Mouse (Mus musculus) macrophage (primary cell): ENCODE measurements around the gene Hist1h1a. TPM values are rescaled to one million over a fixed set of nuclear protein-coding genes. Genes with fewer than 3 reads are reported as not detected.
"Not testable (repeated sequence)": the region's sequence is repeated elsewhere in the genome, so short reads cannot be mapped to it uniquely, and the experiment has no call there.

Experiments
- H3K27ac ChIP-seq: fragments of 350-480 bp; formaldehyde crosslinking; 2 replicates; pipeline ENCODE4 v1.9.0; 2021
- H3K36me3 ChIP-seq: fragments of 350-480 bp; formaldehyde crosslinking; 2 replicates; pipeline ENCODE4 v1.9.0; 2021; ENCODE audit errors: inconsistent target
- H3K4me3 ChIP-seq: fragments of 350-480 bp; formaldehyde crosslinking; 2 replicates; pipeline ENCODE4 v1.9.0; 2021; ENCODE audit errors: inconsistent target
- H3K79me2 ChIP-seq: fragments of 350-480 bp; formaldehyde crosslinking; 2 replicates; pipeline ENCODE4 v1.9.0; 2021; ENCODE audit errors: inconsistent target
- WGBS: methylation state at CpG from one replicate; pipeline ENCODE4 v1.1.7; 2026; ENCODE audit warnings: inconsistent platforms; ENCODE audit not compliant: missing documents; 5-methylcytosine and 5-hydroxymethylcytosine counted together
- polyA plus RNA-seq: library from polyadenylated mRNA; stranded (reverse); fragments of 250-400 nt; gene quantifications from 3 replicates; pipeline ENCODE4 v1.2.4, GENCODE M21; 2018; ENCODE audit warnings: inconsistent platforms

The Hist1h1a gene
- polyA plus RNA-seq, 1 experiment from 2014 or later: not detected

DNA sequence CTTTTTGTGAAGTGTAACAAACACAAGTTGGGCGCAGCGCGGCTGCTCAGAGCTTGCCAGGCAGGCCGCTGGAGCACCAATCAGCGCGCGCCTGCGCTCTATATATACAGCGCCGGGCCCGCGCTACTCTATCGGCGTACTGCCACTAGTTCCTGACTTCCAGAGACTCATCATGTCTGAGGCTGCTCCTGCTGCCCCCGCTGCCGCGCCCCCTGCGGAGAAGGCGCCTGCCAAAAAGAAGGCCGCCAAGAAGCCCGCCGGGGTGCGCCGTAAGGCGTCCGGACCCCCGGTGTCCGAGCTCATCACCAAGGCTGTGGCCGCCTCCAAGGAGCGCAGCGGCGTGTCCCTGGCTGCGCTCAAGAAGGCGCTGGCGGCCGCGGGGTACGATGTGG lies 24.8 kb upstream of the Hist1h1a start, which contains the start of gene Hist1h1c:
Hist1h1c (plus strand) TSS at position 132 of the 392 bp plus-strand sequence.
- H3K79me2 ChIP-seq: no peaks in the 10 kb centered on the region
- WGBS: 1% methylated on average over 16 of the region's 38 CpGs
- no peaks in the 10 kb centered on the region for H3K36me3 ChIP-seq
- H3K4me3 ChIP-seq: peak within 1 kb of the TSS; percentile 60
- H3K27ac ChIP-seq: peak within 1 kb of the TSS; percentile 90

DNA sequence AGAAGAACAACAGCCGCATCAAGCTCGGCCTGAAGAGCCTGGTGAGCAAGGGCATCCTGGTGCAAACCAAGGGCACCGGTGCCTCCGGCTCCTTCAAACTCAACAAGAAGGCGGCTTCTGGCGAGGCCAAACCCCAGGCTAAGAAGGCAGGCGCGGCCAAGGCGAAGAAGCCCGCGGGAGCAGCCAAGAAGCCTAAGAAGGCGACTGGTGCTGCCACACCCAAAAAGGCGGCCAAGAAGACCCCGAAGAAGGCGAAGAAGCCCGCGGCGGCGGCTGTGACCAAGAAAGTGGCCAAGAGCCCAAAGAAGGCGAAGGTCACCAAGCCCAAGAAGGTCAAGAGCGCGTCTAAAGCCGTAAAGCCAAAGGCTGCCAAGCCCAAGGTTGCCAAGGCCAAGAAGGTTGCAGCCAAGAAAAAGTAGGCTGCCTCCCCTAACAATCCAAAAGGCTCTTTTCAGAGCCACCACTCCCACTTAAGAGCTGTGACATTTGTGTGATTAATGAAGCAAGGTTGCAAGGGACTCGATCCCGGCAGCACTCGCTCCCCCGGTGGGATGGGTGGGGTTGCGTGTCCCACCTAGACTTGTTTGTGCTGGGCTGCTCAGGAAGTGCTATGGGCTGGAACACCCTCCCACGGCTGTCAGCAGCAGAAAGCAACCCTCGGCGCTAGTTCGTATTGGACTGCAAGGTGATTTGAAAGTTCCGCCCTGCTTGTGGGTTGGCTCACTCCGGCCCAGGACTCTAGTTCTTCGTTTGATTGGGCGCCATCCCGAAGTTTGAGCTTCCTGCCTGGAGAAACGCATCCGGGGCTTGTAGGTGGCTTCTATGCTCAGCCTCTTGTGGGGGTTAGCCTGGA lies 24.2 kb upstream of the Hist1h1a start:
- WGBS: 1% methylated on average over 39 of the region's 39 CpGs
- Histone ChIP-seq H3K4me3 (peak overlapping the region; percentile 60), H3K79me2 (no peaks in the 10 kb centered on the region), H3K36me3 (no peaks in the 10 kb centered on the region), H3K27ac (peak overlapping the region; percentile 90)

DNA sequence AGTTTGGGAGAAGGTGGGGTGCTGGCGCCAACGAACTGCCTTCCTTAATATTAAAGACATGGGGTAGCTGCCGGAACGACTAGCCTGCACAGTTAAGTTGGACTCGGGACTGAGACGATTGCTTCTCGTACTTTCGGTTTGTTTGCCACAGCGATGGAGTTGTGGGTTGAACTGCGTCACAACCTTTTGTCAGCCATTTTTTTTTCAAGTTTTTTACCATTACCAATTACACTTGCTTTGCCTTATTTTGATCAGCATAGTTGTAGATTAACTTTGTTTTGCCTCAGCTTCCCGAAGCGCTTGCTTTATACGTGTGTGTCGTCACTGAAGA lies 23.6 kb upstream of the Hist1h1a start:
- WGBS: under 1% methylated on average over 14 of the region's 14 CpGs
- H3K27ac ChIP-seq: peak overlapping the region; percentile 90
- H3K36me3 ChIP-seq: no peaks in the 10 kb centered on the region
- no peaks in the 10 kb centered on the region for H3K79me2 ChIP-seq
- peak overlapping the region; percentile 60 for H3K4me3 ChIP-seq

DNA sequence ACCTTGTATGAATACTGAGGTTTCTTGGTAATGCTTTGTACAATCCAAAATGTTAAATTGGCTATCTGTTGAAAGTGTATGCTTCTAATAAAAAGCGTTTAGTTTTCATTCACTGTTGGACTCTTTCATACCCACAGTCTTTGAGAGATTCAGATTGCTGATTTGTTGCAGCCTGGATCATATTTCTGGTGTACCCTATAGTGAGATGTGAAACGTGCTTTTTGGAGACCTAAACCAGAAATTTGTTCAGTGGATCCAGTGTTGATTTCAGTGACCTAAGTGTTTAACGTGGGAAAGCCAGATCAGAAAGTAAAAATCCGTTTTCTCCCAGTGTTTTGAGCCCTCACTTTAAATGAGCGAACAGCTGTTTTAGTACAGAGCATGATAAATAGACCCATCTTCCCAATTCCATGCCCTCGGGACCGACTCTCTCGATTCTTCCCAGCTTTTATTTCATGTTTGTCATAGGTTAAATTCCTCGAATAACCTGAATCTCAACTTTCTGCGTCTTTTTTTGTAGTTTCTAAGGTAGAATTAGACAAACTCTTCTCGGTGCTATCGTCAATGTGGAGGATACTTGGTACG lies 23.1 kb upstream of the Hist1h1a start:
- peak overlapping the region; percentile 90 for H3K27ac ChIP-seq
- no peaks in the 10 kb centered on the region for H3K79me2 ChIP-seq
- 37% methylated on average over 13 of the region's 13 CpGs for WGBS
- H3K4me3 ChIP-seq: peak overlapping the region; percentile 60
- H3K36me3 ChIP-seq: no peaks in the 10 kb centered on the region

DNA sequence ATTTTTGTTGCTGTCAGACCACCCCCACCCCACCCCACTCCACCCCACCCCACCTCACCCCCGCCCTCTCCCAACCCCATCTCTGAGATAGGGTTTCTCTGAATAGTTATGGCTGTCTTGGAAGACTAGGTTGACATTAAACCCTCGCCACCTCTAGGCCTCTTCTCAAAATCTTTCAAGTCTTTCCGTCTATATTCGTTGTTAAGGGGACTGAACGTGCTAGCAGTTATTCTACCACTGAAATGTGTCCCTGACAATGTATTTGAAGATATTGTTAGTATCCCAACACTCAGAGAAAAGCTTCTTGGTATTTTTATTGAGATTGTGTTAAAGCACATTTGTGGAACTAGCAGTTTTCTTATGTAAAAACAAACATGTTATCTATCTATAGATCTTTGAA lies 22.6 kb upstream of the Hist1h1a start:
- 79% methylated on average over 4 of the region's 5 CpGs for WGBS
- Histone ChIP-seq H3K36me3 (no peaks in the 10 kb centered on the region), H3K79me2 (no peaks in the 10 kb centered on the region), H3K4me3 (peak overlapping the region; percentile 60; the same call in 1 of the 2 replicates), H3K27ac (peak overlapping the region; percentile 90)

DNA sequence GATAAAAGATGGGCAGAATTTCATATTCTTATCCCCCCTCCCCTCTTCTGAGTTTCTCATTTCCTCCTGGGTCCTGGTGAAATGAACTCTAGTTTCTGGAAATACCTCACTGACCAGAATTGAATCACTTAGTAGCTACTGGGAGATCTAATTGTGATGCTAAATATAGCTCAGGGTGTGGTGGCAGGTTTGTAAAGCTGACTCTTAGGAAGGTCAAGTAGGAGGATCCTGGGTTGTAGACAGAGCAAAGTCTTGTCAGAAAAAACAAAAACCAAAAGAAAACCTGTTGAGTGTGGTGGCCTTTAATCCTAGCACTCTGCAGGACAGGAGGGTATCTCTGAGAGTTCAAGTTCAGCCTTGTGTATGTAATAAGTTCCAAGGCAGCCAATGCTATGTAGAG lies 21.5 kb upstream of the Hist1h1a start:
- Histone ChIP-seq H3K4me3 (no peak overlapping the region), H3K36me3 (no peaks in the 10 kb centered on the region), H3K79me2 (no peaks in the 10 kb centered on the region), H3K27ac (no peak overlapping the region)

DNA sequence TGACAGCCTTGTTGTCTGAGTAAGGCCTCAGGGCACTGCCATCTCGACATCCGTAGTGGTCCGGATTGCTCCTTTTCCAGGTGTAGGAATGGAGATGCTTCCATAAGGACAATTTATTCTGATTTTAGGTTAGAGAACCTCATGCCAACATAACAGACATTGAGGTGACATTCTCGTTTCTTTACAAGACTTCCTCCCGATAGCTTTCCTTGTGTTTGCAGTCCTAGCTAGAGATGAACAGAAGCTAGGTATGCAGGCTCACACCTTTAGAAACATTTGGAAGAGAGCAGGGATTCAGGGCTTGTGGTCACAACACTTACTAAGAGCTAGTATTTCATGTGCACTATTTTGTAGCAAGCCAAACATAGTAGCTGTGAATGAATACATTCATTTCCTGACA lies 20.3 kb upstream of the Hist1h1a start:
- Histone ChIP-seq H3K79me2 (no peaks in the 10 kb centered on the region), H3K27ac (no peak overlapping the region), H3K36me3 (no peaks in the 10 kb centered on the region), H3K4me3 (no peak overlapping the region)
- 94% methylated on average over 4 of the region's 5 CpGs for WGBS

DNA sequence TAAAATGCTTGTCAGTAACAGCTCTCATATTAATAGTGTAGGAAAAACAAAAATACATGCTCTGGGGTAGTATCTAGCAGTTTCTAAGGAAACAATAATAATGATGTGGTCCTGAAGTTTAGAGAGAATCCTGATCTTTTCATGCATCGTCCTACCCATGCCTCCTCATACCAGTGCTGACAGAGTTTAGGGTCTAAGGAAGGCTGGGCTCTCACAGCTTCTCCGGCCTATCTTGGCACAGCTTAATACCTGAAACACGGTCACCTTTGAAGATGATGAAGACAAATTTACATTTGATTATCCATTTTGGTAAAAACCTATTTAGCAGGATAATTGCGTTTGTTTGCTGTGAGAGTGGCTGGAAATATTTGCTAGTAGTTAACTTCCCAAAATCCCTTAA lies 19.5 kb upstream of the Hist1h1a start:
- WGBS: 89% methylated on average over 4 of the region's 4 CpGs
- H3K27ac ChIP-seq: peak overlapping the region; percentile 53
- peak overlapping the region; percentile 25; the same call in 1 of the 2 replicates for H3K4me3 ChIP-seq
- no peaks in the 10 kb centered on the region for H3K36me3 ChIP-seq
- no peaks in the 10 kb centered on the region for H3K79me2 ChIP-seq

DNA sequence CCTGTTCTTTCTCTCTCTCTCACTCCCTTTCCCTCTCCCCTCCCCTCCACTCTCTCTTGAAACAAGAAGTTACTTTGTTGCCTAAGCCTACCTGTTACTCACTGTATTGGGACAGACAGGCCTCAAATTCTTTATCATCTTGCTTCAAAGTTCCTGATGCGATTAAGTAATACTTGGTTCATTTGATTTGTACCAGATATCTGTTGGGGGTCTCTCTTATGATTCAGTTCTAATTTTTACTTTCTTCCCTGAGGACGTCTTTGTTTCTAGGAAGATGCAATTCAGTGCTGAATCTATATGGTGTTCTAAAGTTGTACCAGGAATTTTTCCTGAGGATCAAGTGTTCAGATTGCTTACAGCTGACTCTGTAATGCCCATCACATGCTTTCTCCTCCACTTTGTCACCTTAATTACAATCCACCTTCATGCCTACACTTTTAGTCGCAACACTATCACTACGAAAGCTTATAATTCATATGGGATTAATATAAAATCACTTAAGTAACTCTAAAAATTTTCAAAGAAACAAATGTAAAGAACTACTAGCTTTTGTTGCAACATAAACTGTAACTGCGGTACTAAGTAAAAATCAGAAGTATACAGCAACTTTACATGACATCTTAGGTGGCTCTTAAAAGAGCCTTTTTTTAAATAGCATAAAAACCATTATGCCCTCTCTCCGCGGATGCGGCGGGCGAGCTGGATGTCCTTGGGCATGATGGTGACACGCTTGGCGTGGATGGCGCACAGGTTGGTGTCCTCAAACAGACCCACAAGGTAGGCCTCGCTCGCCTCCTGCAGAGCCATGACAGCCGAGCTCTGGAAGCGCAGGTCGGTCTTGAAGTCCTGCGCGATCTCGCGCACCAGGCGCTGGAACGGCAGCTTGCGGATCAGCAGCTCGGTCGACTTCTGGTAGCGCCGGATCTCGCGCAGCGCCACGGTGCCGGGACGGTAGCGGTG lies 18.8 kb upstream of the Hist1h1a start:
- Histone ChIP-seq H3K36me3 (no peaks in the 10 kb centered on the region), H3K4me3 (peak overlapping the region; percentile 25), H3K27ac (peak overlapping the region; percentile 53), H3K79me2 (no peaks in the 10 kb centered on the region)
- 13% methylated on average over 10 of the region's 36 CpGs for WGBS

DNA sequence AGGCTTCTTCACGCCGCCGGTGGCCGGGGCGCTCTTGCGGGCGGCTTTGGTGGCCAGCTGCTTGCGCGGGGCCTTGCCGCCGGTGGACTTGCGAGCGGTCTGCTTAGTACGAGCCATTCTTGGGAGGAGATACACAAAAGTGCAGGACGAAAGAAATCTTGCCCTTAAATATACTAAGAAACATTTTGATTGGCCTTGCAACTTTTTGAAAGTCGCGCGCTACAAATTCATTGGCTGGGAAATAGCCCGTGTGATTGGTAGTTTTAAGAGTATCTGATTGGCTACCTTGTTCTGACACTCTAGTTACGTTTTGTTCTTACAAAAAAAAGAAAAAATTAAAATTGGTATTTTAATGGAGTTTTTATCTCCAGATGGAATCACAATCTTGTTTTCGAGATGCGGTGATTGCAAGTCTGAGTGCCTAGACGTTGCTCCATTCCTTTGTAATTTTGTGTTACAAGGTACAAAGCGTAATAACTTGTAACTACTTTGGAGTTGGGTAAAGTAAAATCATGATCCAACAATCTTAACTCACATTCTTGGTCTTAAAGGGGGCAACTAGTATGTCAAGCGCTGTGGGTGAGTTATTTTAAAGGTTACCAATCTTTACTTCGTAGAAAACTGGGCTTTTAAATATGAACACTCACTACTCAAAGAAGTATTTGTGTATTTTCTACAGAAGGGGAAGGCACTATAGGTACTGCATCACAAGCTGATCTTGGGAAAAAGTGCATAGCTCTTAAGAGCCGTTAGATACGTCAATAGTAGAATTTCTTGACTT lies 17.9 kb upstream of the Hist1h1a start, which contains the start of gene Hist1h3c:
Hist1h3c (minus strand) TSS at position 222 of the 781 bp plus-strand sequence.
- Histone ChIP-seq H3K79me2 (no peaks in the 10 kb centered on the region), H3K4me3 (peak within 1 kb of the TSS; percentile 25), H3K27ac (peak within 1 kb of the TSS; percentile 93), H3K36me3 (no peaks in the 10 kb centered on the region)
- WGBS: 2% methylated on average over 21 of the region's 28 CpGs

DNA sequence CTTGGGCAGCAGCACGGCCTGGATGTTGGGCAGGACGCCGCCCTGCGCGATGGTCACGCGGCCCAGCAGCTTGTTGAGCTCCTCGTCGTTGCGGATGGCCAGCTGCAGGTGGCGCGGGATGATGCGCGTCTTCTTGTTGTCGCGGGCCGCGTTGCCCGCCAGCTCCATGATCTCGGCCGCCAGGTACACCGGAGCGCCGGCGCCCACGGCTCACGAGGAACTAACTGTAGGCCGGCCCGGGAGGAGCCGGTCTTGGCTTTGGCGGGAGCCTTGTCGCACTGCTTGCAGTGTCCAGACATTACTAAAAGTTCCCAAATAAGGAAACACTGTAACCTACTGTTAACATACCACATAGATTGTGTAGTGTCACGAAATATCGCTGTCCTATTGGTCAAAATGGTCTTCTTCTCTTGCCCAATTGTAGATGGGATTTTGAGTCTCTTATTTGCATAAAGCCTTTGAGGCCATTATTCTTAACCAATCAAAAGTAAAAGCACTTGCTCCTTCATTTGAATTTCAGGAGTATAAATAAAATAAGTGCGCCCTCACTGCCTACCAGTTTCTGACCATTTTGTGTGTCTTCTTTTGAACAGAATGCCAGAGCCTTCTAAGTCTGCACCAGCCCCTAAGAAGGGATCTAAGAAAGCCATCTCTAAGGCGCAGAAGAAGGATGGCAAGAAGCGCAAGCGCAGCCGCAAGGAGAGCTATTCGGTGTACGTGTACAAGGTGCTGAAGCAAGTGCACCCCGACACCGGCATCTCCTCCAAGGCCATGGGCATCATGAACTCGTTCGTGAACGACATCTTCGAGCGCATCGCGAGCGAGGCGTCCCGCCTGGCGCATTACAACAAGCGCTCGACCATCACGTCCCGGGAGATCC lies 17.0 kb upstream of the Hist1h1a start, which contains the start of gene Hist1h2bb:
Hist1h2bb (plus strand) TSS at position 534 of the 880 bp plus-strand sequence.
- Histone ChIP-seq H3K27ac (peak within 1 kb of the TSS; percentile 93), H3K4me3 (peak within 1 kb of the TSS; percentile 15; the same call in 1 of the 2 replicates)
- H3K36me3 ChIP-seq, H3K79me2 ChIP-seq: not testable (repeated sequence)
- WGBS: under 1% methylated on average over 30 of the region's 58 CpGs

DNA sequence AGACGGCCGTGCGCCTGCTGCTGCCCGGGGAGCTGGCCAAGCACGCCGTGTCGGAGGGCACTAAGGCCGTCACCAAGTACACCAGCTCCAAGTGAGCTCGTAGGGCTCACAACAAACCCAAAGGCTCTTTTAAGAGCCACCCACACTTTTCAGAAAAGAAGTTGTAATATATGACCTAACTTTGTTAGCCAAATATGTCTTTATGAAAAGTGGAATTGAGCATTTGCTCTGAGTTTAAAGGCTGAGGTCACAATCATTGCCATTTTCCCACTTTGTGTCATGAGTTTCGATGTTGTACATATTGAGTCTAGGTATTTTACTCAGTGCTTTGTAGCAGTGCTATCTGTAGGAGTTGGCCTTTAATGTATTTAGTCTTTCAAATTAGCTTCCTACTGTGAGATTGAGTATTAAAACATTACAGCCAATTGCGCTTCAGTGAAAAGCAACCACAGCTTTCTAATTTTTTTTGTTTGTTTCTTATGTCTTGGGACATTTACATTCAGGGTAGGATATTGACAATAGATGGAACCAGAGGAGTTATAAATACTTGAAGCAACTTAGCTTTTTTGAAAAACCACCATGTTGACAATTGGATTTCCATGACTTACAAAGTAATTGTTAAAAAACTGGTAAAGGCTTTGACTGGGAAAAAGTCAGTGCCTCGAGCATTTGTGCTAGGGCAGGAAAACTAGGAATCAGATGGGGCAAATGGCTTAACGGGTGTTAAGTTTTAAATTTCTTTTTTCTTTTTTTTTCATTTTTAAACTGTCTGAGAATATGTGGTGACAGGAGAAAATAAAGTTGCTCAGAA lies 16.2 kb upstream of the Hist1h1a start:
- 14% methylated on average over 10 of the region's 13 CpGs for WGBS
- Histone ChIP-seq H3K36me3 (no peaks in the 10 kb centered on the region), H3K79me2 (no peaks in the 10 kb centered on the region), H3K4me3 (no peak overlapping the region; the same call in 1 of the 2 replicates), H3K27ac (peak overlapping the region; percentile 93)
